Mouse (Mus musculus): Measurements from ENCODE around the gene Asb7. TPM values are rescaled to one million over a fixed set of nuclear protein-coding genes. Genes with fewer than 3 reads are reported as not detected.
A peak's percentile ranks its signal among the peaks of the same experiment; 100 is the strongest.

Asb7 gene
- polyA plus RNA-seq (2016; fragmentation: Nextera tagmentation; extraction: Ambion mirVana), result 20.9 and 21.6 TPM in 2 replicates

- H3K9me3 ChIP-seq, result no peaks in the 10 kb centered on the region
- no peaks in the 10 kb centered on the region for H3K27me3 ChIP-seq
- peaks cover 13% of the 10 kb centered on the region for H3K4me1 ChIP-seq
- H3K9ac ChIP-seq (replicated peaks), result peak within 1 kb of the TSS; percentile 83
- peak within 1 kb of the TSS; percentile 98 for H3K4me2 ChIP-seq (replicated peaks)
- ATAC-seq (ENCODE audit: low FRiP score, low read depth), result no peak
- 0% methylated on average over 12 of the region's 18 CpGs for WGBS
- peak within 1 kb of the TSS; percentile 84 for H3K4me3 ChIP-seq
- peak within 1 kb of the TSS; percentile 91 for H3K27ac ChIP-seq (replicated peaks)
- no peaks in the 10 kb centered on the region for H3K36me3 ChIP-seq
Observed at GRCm38 (mm10) chr7:66689294-66689619, at the start of gene Asb7. Asb7 (minus strand) TSS chr7:66689596.

- Histone ChIP-seq H3K4me3 (no peak overlapping the region), H3K27ac (replicated peaks) (no peak overlapping the region), H3K9ac (replicated peaks) (no peak overlapping the region), H3K36me3 (no peaks in the 10 kb centered on the region), H3K4me1 (no peaks in the 10 kb centered on the region), H3K9me3 (no peaks in the 10 kb centered on the region), H3K4me2 (replicated peaks) (no peak overlapping the region), H3K27me3 (no peaks in the 10 kb centered on the region)
- ATAC-seq (ENCODE audit: low FRiP score, low read depth), result no peak
- WGBS, result 94% methylated on average over 4 of the region's 4 CpGs
Observed at GRCm38 (mm10) chr7:66737418-66737817, 48.0 kb upstream of the Asb7 start.

GRCm38 (mm10) chr7:66734993-66735392 lies 45.6 kb upstream of the Asb7 start:
- no peaks in the 10 kb centered on the region for H3K36me3 ChIP-seq
- H3K9ac ChIP-seq (replicated peaks), result no peak overlapping the region
- 91% methylated on average over 6 of the region's 6 CpGs for WGBS
- H3K27me3 ChIP-seq, result no peaks in the 10 kb centered on the region
- H3K4me3 ChIP-seq, result no peak overlapping the region
- H3K9me3 ChIP-seq, result no peaks in the 10 kb centered on the region
- H3K27ac ChIP-seq (replicated peaks), result no peak overlapping the region
- ATAC-seq (ENCODE audit: low FRiP score, low read depth), result no peak
- no peak overlapping the region for H3K4me2 ChIP-seq (replicated peaks)
- no peaks in the 10 kb centered on the region for H3K4me1 ChIP-seq

- no peaks in the 10 kb centered on the region for H3K4me1 ChIP-seq
- H3K36me3 ChIP-seq, result no peaks in the 10 kb centered on the region
- no peaks in the 10 kb centered on the region for H3K9me3 ChIP-seq
- 92% methylated on average over 4 of the region's 4 CpGs for WGBS
- no peak overlapping the region for H3K4me2 ChIP-seq (replicated peaks)
- ATAC-seq (ENCODE audit: low FRiP score, low read depth), result no peak
- no peak overlapping the region for H3K4me3 ChIP-seq
- H3K9ac ChIP-seq (replicated peaks), result no peak overlapping the region
- no peak overlapping the region for H3K27ac ChIP-seq (replicated peaks)
- H3K27me3 ChIP-seq, result no peaks in the 10 kb centered on the region
Observed at GRCm38 (mm10) chr7:66734466-66734865, 45.1 kb upstream of the Asb7 start.

GRCm38 (mm10) chr7:66733882-66734281 lies 44.5 kb upstream of the Asb7 start:
- Histone ChIP-seq H3K9me3 (no peaks in the 10 kb centered on the region), H3K36me3 (no peaks in the 10 kb centered on the region), H3K27me3 (no peaks in the 10 kb centered on the region), H3K9ac (replicated peaks) (no peak overlapping the region), H3K4me1 (no peaks in the 10 kb centered on the region), H3K4me3 (no peak overlapping the region), H3K4me2 (replicated peaks) (no peak overlapping the region), H3K27ac (replicated peaks) (no peak overlapping the region)
- no peak for ATAC-seq (ENCODE audit: low FRiP score, low read depth)
- WGBS, result 94% methylated on average over 11 of the region's 11 CpGs

- Histone ChIP-seq H3K27me3 (no peaks in the 10 kb centered on the region), H3K36me3 (no peaks in the 10 kb centered on the region), H3K27ac (replicated peaks) (no peak overlapping the region), H3K4me1 (no peaks in the 10 kb centered on the region), H3K4me3 (no peak overlapping the region), H3K9me3 (no peaks in the 10 kb centered on the region), H3K4me2 (replicated peaks) (no peak overlapping the region), H3K9ac (replicated peaks) (no peak overlapping the region)
- ATAC-seq (ENCODE audit: low FRiP score, low read depth), result no peak
- WGBS, result 93% methylated on average over 17 of the region's 17 CpGs
Observed at GRCm38 (mm10) chr7:66733431-66733830, 44.0 kb upstream of the Asb7 start.

- H3K9ac ChIP-seq (replicated peaks), result no peak overlapping the region
- no peak overlapping the region for H3K4me3 ChIP-seq
- no peak overlapping the region for H3K4me2 ChIP-seq (replicated peaks)
- 84% methylated on average over 2 of the region's 2 CpGs for WGBS
- H3K27ac ChIP-seq (replicated peaks), result no peak overlapping the region
- H3K36me3 ChIP-seq, result no peaks in the 10 kb centered on the region
- no peaks in the 10 kb centered on the region for H3K9me3 ChIP-seq
- no peaks in the 10 kb centered on the region for H3K27me3 ChIP-seq
- no peaks in the 10 kb centered on the region for H3K4me1 ChIP-seq
- no peak for ATAC-seq (ENCODE audit: low FRiP score, low read depth)
Observed at GRCm38 (mm10) chr7:66729232-66729631, 39.8 kb upstream of the Asb7 start.

- no peak for ATAC-seq (ENCODE audit: low FRiP score, low read depth)
- H3K36me3 ChIP-seq, result no peaks in the 10 kb centered on the region
- no peaks in the 10 kb centered on the region for H3K27me3 ChIP-seq
- no peaks in the 10 kb centered on the region for H3K9me3 ChIP-seq
- no peak overlapping the region for H3K9ac ChIP-seq (replicated peaks)
- no peak overlapping the region for H3K4me3 ChIP-seq
- H3K27ac ChIP-seq (replicated peaks), result no peak overlapping the region
- H3K4me1 ChIP-seq, result no peaks in the 10 kb centered on the region
- WGBS, result 91% methylated on average over 6 of the region's 6 CpGs
- no peak overlapping the region for H3K4me2 ChIP-seq (replicated peaks)
Observed at GRCm38 (mm10) chr7:66728072-66728471, 38.7 kb upstream of the Asb7 start.

- Histone ChIP-seq H3K4me3 (no peak overlapping the region), H3K4me2 (replicated peaks) (no peak overlapping the region), H3K9me3 (no peaks in the 10 kb centered on the region), H3K27me3 (no peaks in the 10 kb centered on the region), H3K36me3 (0 out of 2 replicates have a peak, but pooled peaks cover 10% of the 10 kb centered on the region), H3K9ac (replicated peaks) (no peak overlapping the region), H3K4me1 (no peaks in the 10 kb centered on the region), H3K27ac (replicated peaks) (no peak overlapping the region)
- ATAC-seq (ENCODE audit: low FRiP score, low read depth), result no peak
- WGBS, result 93% methylated on average over 6 of the region's 6 CpGs
Observed at GRCm38 (mm10) chr7:66724954-66725353, 35.6 kb upstream of the Asb7 start.

GRCm38 (mm10) chr7:66724514-66724913 lies 35.1 kb upstream of the Asb7 start:
- 88% methylated on average over 4 of the region's 4 CpGs for WGBS
- H3K4me2 ChIP-seq (replicated peaks), result no peak overlapping the region
- no peak overlapping the region for H3K4me3 ChIP-seq
- no peak overlapping the region for H3K27ac ChIP-seq (replicated peaks)
- no peak for ATAC-seq (ENCODE audit: low FRiP score, low read depth)
- no peaks in the 10 kb centered on the region for H3K4me1 ChIP-seq
- no peak overlapping the region for H3K9ac ChIP-seq (replicated peaks)
- H3K36me3 ChIP-seq, result 0 out of 2 replicates have a peak, but pooled peaks cover 12% of the 10 kb centered on the region
- no peaks in the 10 kb centered on the region for H3K27me3 ChIP-seq
- no peaks in the 10 kb centered on the region for H3K9me3 ChIP-seq

GRCm38 (mm10) chr7:66711166-66711565 lies 21.8 kb upstream of the Asb7 start:
- Histone ChIP-seq H3K36me3 (peaks cover 56% of the 10 kb centered on the region), H3K27ac (replicated peaks) (no peak overlapping the region), H3K4me3 (no peak overlapping the region), H3K4me1 (no peaks in the 10 kb centered on the region), H3K9ac (replicated peaks) (no peak overlapping the region), H3K4me2 (replicated peaks) (no peak overlapping the region), H3K9me3 (no peaks in the 10 kb centered on the region), H3K27me3 (no peaks in the 10 kb centered on the region)
- no peak for ATAC-seq (ENCODE audit: low FRiP score, low read depth)
- WGBS, result 65% methylated on average over 2 of the region's 2 CpGs

GRCm38 (mm10) chr7:66704631-66705030 lies 15.2 kb upstream of the Asb7 start:
- Histone ChIP-seq H3K4me3 (no peak overlapping the region), H3K27ac (replicated peaks) (no peak overlapping the region), H3K9me3 (no peaks in the 10 kb centered on the region), H3K36me3 (peaks cover 52% of the 10 kb centered on the region), H3K4me1 (no peaks in the 10 kb centered on the region), H3K27me3 (no peaks in the 10 kb centered on the region), H3K4me2 (replicated peaks) (no peak overlapping the region), H3K9ac (replicated peaks) (no peak overlapping the region)
- WGBS, result 92% methylated on average over 3 of the region's 3 CpGs
- ATAC-seq (ENCODE audit: low FRiP score, low read depth), result no peak

- Histone ChIP-seq H3K9me3 (no peaks in the 10 kb centered on the region), H3K27ac (replicated peaks) (no peak overlapping the region), H3K4me1 (no peaks in the 10 kb centered on the region), H3K36me3 (peaks cover 49% of the 10 kb centered on the region), H3K27me3 (no peaks in the 10 kb centered on the region), H3K4me3 (no peak overlapping the region), H3K9ac (replicated peaks) (no peak overlapping the region), H3K4me2 (replicated peaks) (no peak overlapping the region)
- no peak for ATAC-seq (ENCODE audit: low FRiP score, low read depth)
- WGBS, result 92% methylated on average over 7 of the region's 7 CpGs
Observed at GRCm38 (mm10) chr7:66702721-66703120, 13.3 kb upstream of the Asb7 start.

Measured in midbrain, embryonic 12.5 days (tissue).